ENCODE assay signal across 8 mouse cellular contexts in the genomic region with DNA sequence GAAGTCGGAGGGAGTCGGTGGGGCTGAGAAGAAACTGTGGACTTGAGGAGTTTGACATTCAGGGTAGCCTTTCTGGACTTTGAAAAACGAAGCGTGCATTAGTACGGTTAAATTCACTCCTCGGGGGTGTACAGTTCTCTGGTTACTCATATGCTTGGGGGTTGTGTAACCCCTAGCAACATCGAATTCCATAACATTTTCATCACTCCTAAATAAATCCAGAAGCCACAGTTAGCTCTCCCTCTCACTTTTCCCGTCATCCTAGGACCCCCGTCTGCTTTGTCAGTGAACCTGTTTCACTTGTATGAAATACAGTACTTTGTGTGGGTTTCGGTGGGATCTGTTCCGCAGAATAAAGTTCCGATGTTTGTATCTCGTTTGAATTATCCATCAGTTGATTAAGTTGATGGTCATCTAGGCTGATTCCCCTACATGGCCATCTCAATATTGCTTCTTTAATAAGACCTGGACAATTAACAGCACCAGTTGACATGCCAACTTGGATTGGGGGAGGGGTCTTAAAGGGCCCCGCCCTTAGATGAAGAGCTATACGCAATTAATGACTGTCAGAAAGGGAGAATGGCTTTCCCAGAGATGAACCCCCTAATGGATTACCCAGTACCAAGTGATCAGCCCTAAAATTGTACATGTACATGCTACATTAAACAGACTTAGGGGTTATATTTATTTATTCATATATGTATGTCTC. TPM values are rescaled to one million over a fixed set of nuclear protein-coding genes. Genes with fewer than 3 reads are reported as not detected.
DNase-seq lines count a peak whose midpoint lies in the region; ATAC-seq and TF ChIP-seq lines count a peak whose summit lies in the region.

No protein-coding gene starts in this region.

- peak; percentile 17 for DNase-seq in fibroblast of lung, adult 2 months (ENCODE audit: low read depth)
- DNase-seq in liver, embryonic 11.5 days (ENCODE audit: low spot score), result no peak
- peak; percentile 12 for DNase-seq in telencephalon, adult 2 months (ENCODE audit: low read depth, low spot score)
- DNase-seq in gastrocnemius, postnatal 4 days (ENCODE audit: low spot score in 2 of 2), result no peak
- no peak for DNase-seq in thymus, postnatal 0 days (ENCODE audit: low spot score)

- TF ChIP-seq CTCF in E14TG2a.4 (conservative IDR thresholded peaks at IDR 0.05; ENCODE audit: low read length), result no peak

- H3K27me3 ChIP-seq in erythroblast, embryonic 14.5 days (ENCODE audit: control insufficient read depth), result no peaks in the 10 kb centered on the region
- no peaks in the 10 kb centered on the region for H3K27me3 ChIP-seq in E14TG2a.4 (ENCODE audit: insufficient read depth, low read length)
- no peaks in the 10 kb centered on the region for H3K27me3 ChIP-seq in liver, embryonic 11.5 days (replicated peaks; ENCODE audit: control insufficient read depth, insufficient read depth, low read length)

- H3K4me3 ChIP-seq in erythroblast, embryonic 14.5 days (replicated peaks), result peak overlapping the region; percentile 91
- peak overlapping the region; percentile 98 for H3K4me3 ChIP-seq in E14TG2a.4 (replicated peaks; ENCODE audit: low read length)
- H3K4me3 ChIP-seq in liver, embryonic 11.5 days (ENCODE audit: low read depth, low read length), result peak overlapping the region; percentile 73

- H3K4me2 ChIP-seq in liver, embryonic 11.5 days, result peak overlapping the region; percentile 84

- no peak for ATAC-seq in erythroblast, adult 5-6 weeks (replicated peaks; ENCODE audit: low FRiP score, poor library complexity, severe bottlenecking)
- ATAC-seq in liver, embryonic 11.5 days (replicated peaks; ENCODE audit: low FRiP score), result no peak

- peaks cover 34% of the 10 kb centered on the region for H3K36me3 ChIP-seq in erythroblast, embryonic 14.5 days (ENCODE audit: control insufficient read depth)
- H3K36me3 ChIP-seq in E14TG2a.4 (ENCODE audit: insufficient read depth, low read length), result peaks cover 18% of the 10 kb centered on the region
- no peaks in the 10 kb centered on the region; the same call in 1 of the 2 replicates for H3K36me3 ChIP-seq in liver, embryonic 11.5 days (ENCODE audit: control insufficient read depth, insufficient read depth, low read length)

- 15% methylated on average over 15 of the region's 15 CpGs for WGBS in liver, embryonic 11.5 days

- no peaks in the 10 kb centered on the region for H3K9me3 ChIP-seq in erythroblast, embryonic 14.5 days (ENCODE audit: control insufficient read depth, low read length)
- no peaks in the 10 kb centered on the region for H3K9me3 ChIP-seq in E14TG2a.4 (ENCODE audit: low read length)
- no peaks in the 10 kb centered on the region for H3K9me3 ChIP-seq in liver, embryonic 11.5 days (ENCODE audit: control insufficient read depth, low read length)

- H3K27ac ChIP-seq in liver, embryonic 11.5 days (ENCODE audit: low read depth, low read length), result peak overlapping the region; percentile 87

- peak overlapping the region; percentile 80 for H3K9ac ChIP-seq in liver, embryonic 11.5 days (ENCODE audit: low read depth, low read length)

- H3K4me1 ChIP-seq in erythroblast, embryonic 14.5 days (ENCODE audit: control insufficient read depth), result peaks cover 26% of the 10 kb centered on the region
- H3K4me1 ChIP-seq in E14TG2a.4 (replicated peaks; ENCODE audit: low read depth, low read length), result peaks cover 20% of the 10 kb centered on the region
- peaks cover 2% of the 10 kb centered on the region; the same call in 1 of the 2 replicates for H3K4me1 ChIP-seq in liver, embryonic 11.5 days (replicated peaks; ENCODE audit: control insufficient read depth, insufficient read depth, low read length)

RNA-seq across cellular contexts. Expression of gene Rad52, which starts 0.7 kb away (rescaled TPM):
- 2.0 and 2.1 TPM in 2 replicates for polyA plus RNA-seq in erythroblast, embryonic 14.5 days (2012)
- 9.6 and 16.9 TPM in 2 replicates for total RNA-seq in erythroblast, adult 5-6 weeks (2015; ENCODE audit: low replicate concordance)
- 14.1 and 26.9 TPM in 2 replicates for total RNA-seq in erythroblast, adult 5-6 weeks (2017; ENCODE audit: low replicate concordance)
- 23.9 and 24.7 TPM in 2 replicates for polyA plus RNA-seq in liver, embryonic 11.5 days (2014; fragmentation: Nextera tagmentation; extraction: Ambion mirVana)
- 10 to 100 TPM; 16.1 to 23.5 TPM for total RNA-seq in gastrocnemius, postnatal 4 days (2021)
- polyA plus RNA-seq in thymus, postnatal 0 days (2015; fragmentation: Nextera tagmentation; extraction: Ambion mirVana), result 20.3 and 23.2 TPM in 2 replicates

RNA-seq across cellular contexts. Expression of gene Erc1, which starts 55.3 kb away (rescaled TPM):
- 0.15 and 0.17 TPM in 2 replicates for polyA plus RNA-seq in erythroblast, embryonic 14.5 days (2012)
- total RNA-seq in erythroblast, adult 5-6 weeks (2015; ENCODE audit: low replicate concordance), result 2.5 and 3.3 TPM in 2 replicates
- 10.0 and 17.1 TPM in 2 replicates for total RNA-seq in erythroblast, adult 5-6 weeks (2017; ENCODE audit: low replicate concordance)
- 11.8 and 12.3 TPM in 2 replicates for polyA plus RNA-seq in liver, embryonic 11.5 days (2014; fragmentation: Nextera tagmentation; extraction: Ambion mirVana)
- total RNA-seq in gastrocnemius, postnatal 4 days (2021), result 10 to 100 TPM; 29.6 to 32.6 TPM
- 3.8 and 4.7 TPM in 2 replicates for polyA plus RNA-seq in thymus, postnatal 0 days (2015; fragmentation: Nextera tagmentation; extraction: Ambion mirVana)

Comparison
In these comparisons a context has a peak if more than half of its experiments do, and no peak if none do; other contexts are left out.
1. DNase-seq: peak in fibroblast of lung, adult 2 months (single experiment) and telencephalon, adult 2 months (single experiment); none in liver, embryonic 11.5 days (single experiment), gastrocnemius, postnatal 4 days (0 of 2) and thymus, postnatal 0 days (single experiment).
2. Peak in every context shown above with its lines, with median percentiles within 50 percentile points of each other: H3K4me3 ChIP-seq.